Mouse (Mus musculus) limb, embryonic 10.5 days (tissue): ENCODE results near the gene Ccdc62. TPM values are rescaled to one million over a fixed set of nuclear protein-coding genes. Genes with fewer than 3 reads are reported as not detected.
A peak's percentile ranks its signal among the peaks of the same experiment; 100 is the strongest.

ENCODE experiments used
- DNase-seq: peaks from one replicate; pipeline ENCODE4 v3.0.0-alpha.2; 2017; ENCODE audit warnings: low spot score
- H3K27ac ChIP-seq: fragments of 300-500 bp; sonication (generic); 2 replicates; pipeline ENCODE4 v1.5.1; 2016; ENCODE audit warnings: mild to moderate bottlenecking
- H3K27me3 ChIP-seq: fragments of 300-500 bp; sonication (generic); 2 replicates; pipeline ENCODE4 v1.6.1; 2016; ENCODE audit warnings: low read depth, mild to moderate bottlenecking; ENCODE audit not compliant: poor library complexity, severe bottlenecking
- H3K36me3 ChIP-seq: fragments of 300-500 bp; sonication (generic); 2 replicates; pipeline ENCODE4 v1.6.1; 2016; ENCODE audit warnings: mild to moderate bottlenecking, moderate library complexity
- H3K4me1 ChIP-seq: fragments of 300-500 bp; sonication (generic); 2 replicates; pipeline ENCODE4 v1.6.1; 2016
- H3K4me3 ChIP-seq: fragments of 300-500 bp; sonication (generic); 2 replicates; pipeline ENCODE4 v1.5.1; 2016; ENCODE audit warnings: mild to moderate bottlenecking, moderate library complexity
- H3K9me3 ChIP-seq: fragments of 300-500 bp; sonication (generic); replicated peaks from 2 replicates; pipeline ENCODE4 v1.6.1; 2016; ENCODE audit warnings: mild to moderate bottlenecking
- WGBS: fragments of 180-500 bp; shearing (Covaris S2); methylation state at CpG from one replicate; pipeline ENCODE4 v1.1.7; 2016; 5-methylcytosine and 5-hydroxymethylcytosine counted together
- polyA plus RNA-seq: library from polyadenylated mRNA; unstranded; fragments of >200 nt; fragmentation: Nextera tagmentation; extraction: Ambion mirVana; gene quantifications from 2 replicates; pipeline ENCODE4 v1.2.1, GENCODE M21; 2016

Ccdc62 gene
- polyA plus RNA-seq, 1 experiment from 2014 or later: 4.0 TPM

- WGBS: 65% methylated on average over 5 of the region's 5 CpGs
- no peaks in the 10 kb centered on the region for H3K36me3 ChIP-seq
These were observed 22.0 kb downstream of the Ccdc62 start for GRCm38 (mm10) chr5:123952365-123953045.

GRCm38 (mm10) chr5:123957213-123957612 lies 26.7 kb downstream of the Ccdc62 start:
- Histone ChIP-seq H3K27ac (no peak overlapping the region), H3K27me3 (no peaks in the 10 kb centered on the region), H3K9me3 (no peaks in the 10 kb centered on the region), H3K4me3 (no peak overlapping the region), H3K4me1 (no peaks in the 10 kb centered on the region), H3K36me3 (no peaks in the 10 kb centered on the region)
- DNase-seq: no peak
- 96% methylated on average over 8 of the region's 8 CpGs for WGBS

More at GRCm38 (mm10) chr5:123952365-123953045, 22.0 kb downstream of the Ccdc62 start:
- Histone ChIP-seq H3K4me1 (no peaks in the 10 kb centered on the region), H3K27me3 (no peaks in the 10 kb centered on the region), H3K4me3 (no peak overlapping the region), H3K9me3 (no peaks in the 10 kb centered on the region), H3K27ac (no peak overlapping the region)
- peak; percentile 20 for DNase-seq

GRCm38 (mm10) chr5:123959018-123959417 lies 28.5 kb downstream of the Ccdc62 start:
- Histone ChIP-seq H3K4me3 (no peak overlapping the region), H3K27ac (no peak overlapping the region), H3K36me3 (no peaks in the 10 kb centered on the region), H3K9me3 (no peaks in the 10 kb centered on the region), H3K4me1 (no peaks in the 10 kb centered on the region), H3K27me3 (no peaks in the 10 kb centered on the region)
- no peak for DNase-seq
- 72% methylated on average over 3 of the region's 3 CpGs for WGBS

DNA sequence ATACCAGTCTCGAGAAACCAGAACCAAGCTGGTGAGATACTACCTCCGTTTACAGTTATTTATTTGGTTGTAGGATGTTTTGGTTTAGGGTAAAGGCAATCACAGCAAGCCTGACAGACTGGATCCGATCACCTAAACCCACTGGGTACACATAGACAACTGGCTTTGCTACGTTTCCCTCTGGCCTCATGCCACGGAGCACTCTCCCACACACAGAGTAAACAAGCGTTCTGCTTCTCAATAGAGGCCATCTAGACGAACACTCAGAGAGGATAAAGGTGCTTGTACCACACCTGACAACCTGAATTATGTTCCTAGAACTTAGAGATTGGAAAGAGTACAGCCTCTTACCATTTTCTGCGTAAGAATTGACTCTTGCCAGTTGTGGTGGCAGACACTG lies 29.6 kb downstream of the Ccdc62 start:
- 81% methylated on average over 8 of the region's 8 CpGs for WGBS
- DNase-seq: no peak
- no peaks in the 10 kb centered on the region for H3K4me1 ChIP-seq
- H3K4me3 ChIP-seq: no peak overlapping the region
- no peaks in the 10 kb centered on the region for H3K27me3 ChIP-seq
- H3K9me3 ChIP-seq: no peaks in the 10 kb centered on the region
- no peak overlapping the region for H3K27ac ChIP-seq
- no peaks in the 10 kb centered on the region for H3K36me3 ChIP-seq

DNA sequence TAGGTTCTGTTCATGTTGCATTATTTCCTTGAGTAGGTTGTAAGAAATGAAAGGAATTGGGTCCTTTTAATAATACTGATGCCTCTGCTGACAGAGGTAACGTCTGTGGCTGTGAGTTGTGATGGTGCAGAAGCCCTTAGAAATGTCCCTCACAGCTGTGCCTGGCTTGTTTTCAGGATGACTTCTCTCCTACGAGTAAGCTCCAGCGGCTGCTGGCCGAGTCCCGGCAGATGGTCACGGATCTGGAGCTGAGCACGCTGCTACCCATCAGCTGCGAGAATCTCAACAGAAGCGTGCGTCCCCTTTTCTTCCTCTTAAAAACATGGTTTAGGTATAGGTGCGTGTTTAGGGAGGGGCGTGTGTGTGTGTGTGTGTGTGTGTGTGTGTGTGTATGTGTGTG lies 30.6 kb downstream of the Ccdc62 start:
- Histone ChIP-seq H3K27ac (no peak overlapping the region), H3K4me3 (no peak overlapping the region), H3K9me3 (no peaks in the 10 kb centered on the region), H3K4me1 (no peaks in the 10 kb centered on the region), H3K27me3 (no peaks in the 10 kb centered on the region), H3K36me3 (no peaks in the 10 kb centered on the region)
- no peak for DNase-seq
- WGBS: 86% methylated on average over 12 of the region's 12 CpGs

GRCm38 (mm10) chr5:123964208-123964607 lies 33.7 kb downstream of the Ccdc62 start:
- no peak overlapping the region for H3K4me3 ChIP-seq
- H3K9me3 ChIP-seq: no peaks in the 10 kb centered on the region
- H3K4me1 ChIP-seq: no peaks in the 10 kb centered on the region
- H3K36me3 ChIP-seq: no peaks in the 10 kb centered on the region
- no peaks in the 10 kb centered on the region for H3K27me3 ChIP-seq
- 95% methylated on average over 4 of the region's 4 CpGs for WGBS
- DNase-seq: no peak
- H3K27ac ChIP-seq: no peak overlapping the region

DNA sequence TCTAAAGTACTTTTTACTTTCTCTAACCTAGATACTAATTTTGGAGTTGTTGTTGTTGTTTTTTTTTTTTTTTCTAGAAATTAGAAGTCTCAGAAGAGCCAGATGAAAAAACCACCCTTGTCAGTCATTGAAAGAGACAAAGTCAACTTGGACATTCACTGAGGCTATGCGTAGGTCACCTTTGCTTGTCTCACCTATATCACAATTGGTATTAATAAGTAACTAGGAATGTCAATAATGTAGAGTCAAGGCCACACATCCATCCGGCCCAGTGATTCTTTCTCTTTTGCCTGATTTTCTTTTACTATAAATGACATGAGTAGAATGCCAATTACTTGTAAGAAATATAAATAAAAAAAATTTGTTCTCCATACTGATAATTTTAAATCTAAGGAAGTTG lies 36.3 kb downstream of the Ccdc62 start:
- no peaks in the 10 kb centered on the region for H3K9me3 ChIP-seq
- DNase-seq: no peak
- WGBS: 95% methylated on average over 2 of the region's 2 CpGs
- H3K36me3 ChIP-seq: no peaks in the 10 kb centered on the region
- no peak overlapping the region for H3K27ac ChIP-seq
- no peaks in the 10 kb centered on the region for H3K4me1 ChIP-seq
- H3K4me3 ChIP-seq: no peak overlapping the region
- peaks cover under 1% of the 10 kb centered on the region; the same call in 1 of the 2 replicates for H3K27me3 ChIP-seq

DNA sequence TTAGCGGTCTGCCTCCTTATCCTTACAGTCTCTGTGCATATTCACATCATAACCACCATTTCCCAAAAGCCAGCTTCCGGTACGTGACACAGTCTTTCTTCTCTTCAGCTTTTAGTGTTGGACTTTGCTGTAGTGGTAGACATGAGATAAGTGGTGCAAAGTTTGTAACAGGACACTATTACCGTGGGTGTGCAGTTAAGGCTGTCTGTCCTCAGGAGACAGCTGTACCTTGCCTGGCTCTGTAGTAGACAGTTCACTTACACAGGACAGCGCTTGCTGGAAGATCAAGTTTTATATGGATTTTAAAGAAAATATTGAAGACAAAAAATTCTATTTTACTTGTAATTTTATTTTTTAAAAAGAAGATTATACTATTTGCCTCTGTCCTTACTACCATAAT lies 38.0 kb downstream of the Ccdc62 start:
- no peak for DNase-seq
- H3K4me1 ChIP-seq: peaks cover 4% of the 10 kb centered on the region
- H3K27me3 ChIP-seq: peaks cover 18% of the 10 kb centered on the region
- no peak overlapping the region for H3K27ac ChIP-seq
- WGBS: 87% methylated on average over 5 of the region's 5 CpGs
- no peaks in the 10 kb centered on the region for H3K36me3 ChIP-seq
- H3K9me3 ChIP-seq: no peaks in the 10 kb centered on the region
- H3K4me3 ChIP-seq: no peak overlapping the region

DNA sequence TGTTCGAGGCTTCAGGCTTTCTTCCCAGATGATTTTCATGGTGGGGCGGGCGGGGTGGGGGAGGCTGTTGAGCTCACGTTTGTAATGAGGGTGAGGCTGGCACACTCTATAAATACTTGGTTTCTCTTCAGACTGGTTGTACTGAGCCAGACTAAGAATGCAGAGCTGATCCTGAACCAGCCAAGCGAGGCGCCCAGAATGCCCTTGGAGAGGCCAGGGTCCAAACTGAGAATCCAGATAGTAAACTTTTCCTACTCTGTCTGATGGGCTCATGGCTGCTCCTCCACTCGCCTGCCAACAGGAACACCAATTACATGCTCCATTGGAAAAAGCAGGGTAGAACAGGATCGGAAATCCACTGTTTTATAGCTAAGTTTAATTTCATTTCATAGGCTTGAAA lies 38.7 kb downstream of the Ccdc62 start:
- Histone ChIP-seq H3K9me3 (no peaks in the 10 kb centered on the region), H3K4me1 (peaks cover 12% of the 10 kb centered on the region), H3K27me3 (peaks cover 24% of the 10 kb centered on the region), H3K27ac (no peak overlapping the region), H3K36me3 (no peaks in the 10 kb centered on the region), H3K4me3 (no peak overlapping the region)
- WGBS: 83% methylated on average over 8 of the region's 8 CpGs
- DNase-seq: no peak

DNA sequence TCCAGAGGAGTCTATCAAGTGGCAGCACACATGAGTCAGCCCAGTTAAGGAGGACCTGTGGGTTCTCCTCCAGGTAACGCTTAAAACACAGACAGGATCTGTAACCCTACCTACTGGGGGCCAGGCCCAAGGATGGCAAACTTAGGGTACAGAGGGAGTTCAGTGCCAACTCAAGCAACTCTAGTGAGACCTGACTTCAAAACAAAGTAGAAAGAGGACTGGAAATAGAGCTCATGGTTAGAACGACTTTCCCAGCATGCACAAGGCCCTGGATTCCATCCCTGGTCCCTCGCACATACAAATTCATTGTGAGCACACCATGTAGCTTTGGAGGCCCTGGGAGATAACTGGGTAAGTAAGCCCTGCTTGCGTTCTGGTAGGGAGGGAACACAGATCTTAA lies 40.1 kb downstream of the Ccdc62 start:
- peaks cover 38% of the 10 kb centered on the region for H3K27me3 ChIP-seq
- WGBS: 87% methylated on average over 4 of the region's 4 CpGs
- H3K27ac ChIP-seq: no peak overlapping the region
- H3K4me1 ChIP-seq: peaks cover 19% of the 10 kb centered on the region
- DNase-seq: no peak
- no peaks in the 10 kb centered on the region for H3K36me3 ChIP-seq
- no peaks in the 10 kb centered on the region for H3K9me3 ChIP-seq
- no peak overlapping the region for H3K4me3 ChIP-seq

DNA sequence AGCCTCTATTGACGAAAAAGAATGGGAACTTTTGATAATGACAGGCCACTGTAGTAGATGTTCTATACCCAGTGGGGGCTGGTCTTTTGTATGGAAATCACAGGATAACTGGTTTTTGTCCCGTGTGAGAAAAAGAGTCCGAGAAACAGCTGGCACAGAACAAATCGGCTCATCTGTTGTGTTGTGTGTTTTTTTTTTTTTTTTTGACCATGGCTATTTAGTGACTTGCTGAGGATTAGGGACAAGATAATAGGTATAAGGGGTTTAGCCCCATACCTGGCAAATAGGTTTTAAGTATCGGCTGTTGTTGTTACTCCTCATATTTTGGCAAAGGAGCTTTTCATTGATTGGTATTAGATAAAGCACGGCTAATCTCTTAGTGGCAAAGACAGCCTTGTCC lies 42.0 kb downstream of the Ccdc62 start:
- Histone ChIP-seq H3K36me3 (no peaks in the 10 kb centered on the region), H3K9me3 (no peaks in the 10 kb centered on the region), H3K4me3 (no peak overlapping the region), H3K4me1 (peaks cover 28% of the 10 kb centered on the region), H3K27me3 (peaks cover 50% of the 10 kb centered on the region), H3K27ac (no peak overlapping the region)
- DNase-seq: no peak
- 84% methylated on average over 6 of the region's 6 CpGs for WGBS

- peak within 1 kb of the TSS; percentile 83 for H3K27ac ChIP-seq
- peak; percentile 69 for DNase-seq
- no peaks in the 10 kb centered on the region for H3K36me3 ChIP-seq
- peak within 1 kb of the TSS; percentile 80 for H3K4me3 ChIP-seq
- peaks cover 50% of the 10 kb centered on the region for H3K27me3 ChIP-seq
- H3K4me1 ChIP-seq: peaks cover 32% of the 10 kb centered on the region
- WGBS: 2% methylated on average over 84 of the region's 106 CpGs
- no peaks in the 10 kb centered on the region for H3K9me3 ChIP-seq
These were observed 43.1 kb downstream of the Ccdc62 start, which contains the start of gene Hip1r for GRCm38 (mm10) chr5:123973299-123974178. TSS of gene Hip1r (plus strand) at chr5:123973628.

- Histone ChIP-seq H3K4me3 (peak overlapping the region; percentile 80), H3K4me1 (peaks cover 33% of the 10 kb centered on the region), H3K36me3 (no peaks in the 10 kb centered on the region), H3K27ac (peak overlapping the region; percentile 83; the same call in 1 of the 2 replicates), H3K27me3 (peaks cover 50% of the 10 kb centered on the region), H3K9me3 (no peaks in the 10 kb centered on the region)
- 1% methylated on average over 14 of the region's 14 CpGs for WGBS
- no peak for DNase-seq
These were observed 43.7 kb downstream of the Ccdc62 start for GRCm38 (mm10) chr5:123974179-123974485.
